Mouse (Mus musculus): ENCODE data around the gene Rpl3l. TPM values are rescaled to one million over a fixed set of nuclear protein-coding genes. Genes with fewer than 3 reads are reported as not detected.
A peak's percentile ranks its signal among the peaks of the same experiment; 100 is the strongest.
"Not testable (repeated sequence)": the region's sequence is repeated elsewhere in the genome, so short reads cannot be mapped to it uniquely, and the experiment has no call there.

The Rpl3l gene
- polyA plus RNA-seq, 1 experiment from 2014 or later = not detected

- peak overlapping the region; percentile 88 for H3K4me3 ChIP-seq (replicated peaks)
- peaks cover 32% of the 10 kb centered on the region for H3K36me3 ChIP-seq
- H3K4me2 ChIP-seq (replicated peaks) = peak overlapping the region; percentile 82
- ATAC-seq, H3K9me3 ChIP-seq, H3K27ac ChIP-seq, H3K27me3 ChIP-seq: not testable (repeated sequence)
- H3K4me1 ChIP-seq (replicated peaks) = peaks cover 41% of the 10 kb centered on the region
- 80% methylated on average over 7 of the region's 7 CpGs for WGBS
- H3K9ac ChIP-seq (replicated peaks) = peak overlapping the region; percentile 64
Observed at GRCm38 (mm10) chr17:24721383-24721955, 6.2 kb upstream of the Rpl3l start.

GRCm38 (mm10) chr17:24722220-24722924 is 5.2 kb upstream of the Rpl3l start:
- H3K27me3 ChIP-seq = no peaks in the 10 kb centered on the region
- peaks cover 25% of the 10 kb centered on the region for H3K36me3 ChIP-seq
- WGBS = 40% methylated on average over 13 of the region's 13 CpGs
- H3K9me3 ChIP-seq = no peaks in the 10 kb centered on the region
- H3K4me2 ChIP-seq (replicated peaks) = peak overlapping the region; percentile 94; the same call in 1 of the 2 replicates
- H3K9ac ChIP-seq (replicated peaks) = no peak overlapping the region
- peak overlapping the region; percentile 11; the same call in 1 of the 2 replicates for H3K4me3 ChIP-seq (replicated peaks)
- ATAC-seq = no peak
- H3K4me1 ChIP-seq (replicated peaks) = peaks cover 41% of the 10 kb centered on the region
- no peak overlapping the region for H3K27ac ChIP-seq

- H3K27me3 ChIP-seq = 0 out of 2 replicates have a peak, but pooled peaks cover 9% of the 10 kb centered on the region
- H3K4me3 ChIP-seq (replicated peaks) = peak overlapping the region; percentile 78
- no peaks in the 10 kb centered on the region for H3K9me3 ChIP-seq
- H3K27ac ChIP-seq = peak overlapping the region; percentile 82
- 4% methylated on average over 12 of the region's 12 CpGs for WGBS
- H3K9ac ChIP-seq (replicated peaks) = peak overlapping the region; percentile 94
- H3K4me1 ChIP-seq (replicated peaks) = peaks cover 41% of the 10 kb centered on the region
- ATAC-seq = no peak
- H3K36me3 ChIP-seq = peaks cover 18% of the 10 kb centered on the region
- H3K4me2 ChIP-seq (replicated peaks) = peak overlapping the region; percentile 94
Observed at GRCm38 (mm10) chr17:24723122-24723880, 4.3 kb upstream of the Rpl3l start.

GRCm38 (mm10) chr17:24723881-24724180 is 3.8 kb upstream of the Rpl3l start:
- no peak; the same call in 1 of the 2 replicates for ATAC-seq
- peaks cover 37% of the 10 kb centered on the region for H3K4me1 ChIP-seq (replicated peaks)
- whole genome bisulfite sequencing = 0% methylated on average over 15 of the region's 15 CpGs

GRCm38 (mm10) chr17:24724184-24724583 is 3.4 kb upstream of the Rpl3l start, which contains the start of gene Ndufb10:
TSS of gene Ndufb10 (minus strand) at chr17:24724478.
- Histone ChIP-seq H3K36me3 (peaks cover 16% of the 10 kb centered on the region), H3K4me1 (replicated peaks) (peaks cover 34% of the 10 kb centered on the region), H3K27ac (peak within 1 kb of the TSS; percentile 82), H3K9me3 (no peaks in the 10 kb centered on the region), H3K4me3 (replicated peaks) (peak within 1 kb of the TSS; percentile 78), H3K4me2 (replicated peaks) (peak within 1 kb of the TSS; percentile 94), H3K27me3 (0 out of 2 replicates have a peak, but pooled peaks cover 11% of the 10 kb centered on the region), H3K9ac (replicated peaks) (peak within 1 kb of the TSS; percentile 94)
- peak; percentile 79 for ATAC-seq
- under 1% methylated on average over 30 of the region's 30 CpGs for WGBS

More at GRCm38 (mm10) chr17:24723881-24724180, 3.8 kb upstream of the Rpl3l start:
- Histone ChIP-seq H3K4me2 (replicated peaks) (peak overlapping the region; percentile 94), H3K27ac (peak overlapping the region; percentile 82), H3K9ac (replicated peaks) (peak overlapping the region; percentile 94), H3K27me3 (0 out of 2 replicates have a peak, but pooled peaks cover 11% of the 10 kb centered on the region), H3K36me3 (peaks cover 16% of the 10 kb centered on the region), H3K9me3 (no peaks in the 10 kb centered on the region), H3K4me3 (replicated peaks) (peak overlapping the region; percentile 78)

- Histone ChIP-seq H3K4me2 (replicated peaks) (no peak overlapping the region), H3K27me3 (0 out of 2 replicates have a peak, but pooled peaks cover 11% of the 10 kb centered on the region), H3K4me3 (replicated peaks) (no peak overlapping the region), H3K9ac (replicated peaks) (no peak overlapping the region), H3K4me1 (replicated peaks) (peaks cover 29% of the 10 kb centered on the region), H3K27ac (no peak overlapping the region), H3K36me3 (peaks cover 16% of the 10 kb centered on the region), H3K9me3 (no peaks in the 10 kb centered on the region)
- WGBS = 81% methylated on average over 3 of the region's 3 CpGs
- no peak for ATAC-seq
Observed at GRCm38 (mm10) chr17:24725637-24726390, 1.8 kb upstream of the Rpl3l start.

- no peaks in the 10 kb centered on the region for H3K36me3 ChIP-seq
- no peak overlapping the region for H3K27ac ChIP-seq
- 0 out of 2 replicates have a peak, but pooled peaks cover 11% of the 10 kb centered on the region for H3K27me3 ChIP-seq
- no peak overlapping the region for H3K4me3 ChIP-seq (replicated peaks)
- H3K4me1 ChIP-seq (replicated peaks) = peaks cover 7% of the 10 kb centered on the region
- H3K9ac ChIP-seq (replicated peaks) = no peak overlapping the region
- no peak overlapping the region for H3K4me2 ChIP-seq (replicated peaks)
- no peak for ATAC-seq
- no peaks in the 10 kb centered on the region for H3K9me3 ChIP-seq
- 72% methylated on average over 17 of the region's 17 CpGs for WGBS
Observed at GRCm38 (mm10) chr17:24728184-24728583, 564 bp downstream of the Rpl3l start.

GRCm38 (mm10) chr17:24729067-24729466 is 1.4 kb downstream of the Rpl3l start:
- H3K4me1 ChIP-seq (replicated peaks) = no peaks in the 10 kb centered on the region
- no peaks in the 10 kb centered on the region for H3K9me3 ChIP-seq
- ATAC-seq = no peak
- peaks cover 19% of the 10 kb centered on the region; the same call in 1 of the 2 replicates for H3K27me3 ChIP-seq
- H3K4me2 ChIP-seq (replicated peaks) = no peak overlapping the region
- no peaks in the 10 kb centered on the region for H3K36me3 ChIP-seq
- no peak overlapping the region for H3K4me3 ChIP-seq (replicated peaks)
- H3K27ac ChIP-seq = no peak overlapping the region
- WGBS = 86% methylated on average over 6 of the region's 6 CpGs
- H3K9ac ChIP-seq (replicated peaks) = no peak overlapping the region

GRCm38 (mm10) chr17:24730787-24731186 is 3.2 kb downstream of the Rpl3l start:
- no peak overlapping the region for H3K27ac ChIP-seq
- WGBS = 82% methylated on average over 14 of the region's 14 CpGs

GRCm38 (mm10) chr17:24732233-24732935 is 4.8 kb downstream of the Rpl3l start:
- Histone ChIP-seq H3K4me2 (replicated peaks) (no peak overlapping the region), H3K4me3 (replicated peaks) (no peak overlapping the region), H3K4me1 (replicated peaks) (peaks cover 14% of the 10 kb centered on the region), H3K9me3 (no peaks in the 10 kb centered on the region), H3K27ac (no peak overlapping the region), H3K27me3 (peaks cover 19% of the 10 kb centered on the region; the same call in 1 of the 2 replicates), H3K9ac (replicated peaks) (no peak overlapping the region), H3K36me3 (no peaks in the 10 kb centered on the region)
- no peak for ATAC-seq
- WGBS = 80% methylated on average over 12 of the region's 12 CpGs

More at GRCm38 (mm10) chr17:24730787-24731186, 3.2 kb downstream of the Rpl3l start:
- Histone ChIP-seq H3K27me3 (peaks cover 19% of the 10 kb centered on the region; the same call in 1 of the 2 replicates), H3K4me2 (replicated peaks) (no peak overlapping the region), H3K9ac (replicated peaks) (no peak overlapping the region), H3K36me3 (no peaks in the 10 kb centered on the region), H3K4me3 (replicated peaks) (no peak overlapping the region), H3K9me3 (no peaks in the 10 kb centered on the region), H3K4me1 (replicated peaks) (peaks cover 2% of the 10 kb centered on the region; the same call in 1 of the 2 replicates)
- no peak for ATAC-seq

All from midbrain, embryonic 13.5 days (tissue).